Mouse (Mus musculus) kidney, postnatal 25 days (tissue): Measurements from ENCODE around the gene Atf7ip2.

Experiments used
- DNase-seq, 2 experiments: peaks; one replicate each; pipeline ENCODE4 v3.0.0; 2021; ENCODE audit warnings: mixed read lengths in 2 of 2

Gene Atf7ip2

GRCm38 (mm10) chr16:10297696-10298644 is 105.5 kb downstream of the Atf7ip2 start:
- peak; percentile 48 to 56 for DNase-seq

DNA sequence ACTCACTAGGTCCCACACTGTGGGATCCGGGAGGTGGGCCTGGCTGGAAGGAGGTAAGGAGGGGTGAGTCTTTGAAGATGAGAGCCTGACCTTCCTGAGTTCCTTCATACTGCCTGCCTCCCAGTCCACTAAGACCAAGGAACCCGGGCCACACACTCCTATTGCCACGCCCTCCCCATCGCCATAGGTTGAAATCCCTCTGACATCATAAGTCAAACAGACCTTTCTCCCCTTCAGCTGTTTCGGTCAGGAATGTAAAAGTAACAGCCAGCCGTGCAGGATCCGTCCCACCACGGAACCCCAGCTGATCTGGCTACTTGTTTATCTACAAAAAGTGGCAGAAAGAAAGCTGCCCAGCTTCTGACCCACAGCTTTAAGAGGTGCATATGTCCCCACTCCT is 107.1 kb downstream of the Atf7ip2 start:
- DNase-seq, result no peak

DNA sequence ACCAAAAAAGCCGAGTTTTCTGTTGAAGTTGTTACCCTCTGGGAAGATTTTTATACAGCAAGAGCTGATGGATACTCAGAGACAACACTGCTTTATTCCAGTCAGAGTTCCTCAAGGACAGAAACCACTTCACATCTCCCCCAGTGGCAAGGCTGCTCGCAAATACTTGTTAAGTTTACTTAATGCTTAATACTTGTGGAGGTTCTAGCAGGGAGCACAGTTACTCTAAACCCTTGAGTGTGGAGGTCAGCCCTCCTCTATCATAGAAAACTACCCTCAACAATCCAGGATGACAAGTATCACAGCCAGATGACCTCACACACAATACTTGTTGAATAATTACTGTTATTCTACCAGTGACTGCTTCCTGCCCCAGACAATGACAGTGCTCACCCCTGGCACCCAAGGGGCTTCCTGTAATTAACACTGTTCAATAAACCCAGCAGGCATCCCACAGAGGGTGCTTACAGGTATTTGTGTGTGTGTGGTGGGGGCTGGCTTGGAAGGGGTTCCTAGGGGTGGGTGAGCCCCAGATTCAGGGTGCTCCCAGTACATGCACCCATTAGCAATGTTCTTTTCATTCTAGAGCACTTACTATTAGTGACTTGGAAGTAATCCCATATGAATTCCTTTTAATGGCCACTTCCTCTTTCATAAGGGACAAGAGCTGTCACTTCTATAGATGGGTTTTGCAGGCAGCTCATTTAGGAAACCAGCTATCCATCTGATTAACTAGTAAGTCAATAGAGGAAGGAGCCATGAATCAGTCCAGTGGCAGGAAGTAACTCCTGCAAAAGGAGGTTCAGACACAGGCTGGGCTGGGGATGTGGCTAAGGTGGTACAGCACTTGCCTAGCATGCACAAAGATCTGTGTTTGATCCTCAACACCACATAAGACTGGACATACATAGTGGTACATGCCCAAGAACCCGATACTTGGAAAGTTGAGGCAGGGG is 108.0 kb downstream of the Atf7ip2 start:
- DNase-seq, result no peak
